Mouse (Mus musculus) adrenal gland, postnatal 25 days (tissue): ENCODE data around the gene Gm43517. TPM values are rescaled to one million over a fixed set of nuclear protein-coding genes. Genes with fewer than 3 reads are reported as not detected.

Experiments used
- DNase-seq: peaks from one replicate; pipeline ENCODE4 v3.0.0; 2021; ENCODE audit warnings: mixed read lengths
- long read RNA-seq: library from polyadenylated mRNA; stranded (forward); transcript quantifications from one replicate; pipeline ENCODE4 v2.0.0, GENCODE M21; 2021
- total RNA-seq: library from RNA; stranded (reverse); gene quantifications from 2 replicates; pipeline ENCODE4 v1.2.3, GENCODE M21; 2021

Gene Gm43517
- total RNA-seq: not detected in 2 replicates
- long read RNA-seq: 0 reads

DNA sequence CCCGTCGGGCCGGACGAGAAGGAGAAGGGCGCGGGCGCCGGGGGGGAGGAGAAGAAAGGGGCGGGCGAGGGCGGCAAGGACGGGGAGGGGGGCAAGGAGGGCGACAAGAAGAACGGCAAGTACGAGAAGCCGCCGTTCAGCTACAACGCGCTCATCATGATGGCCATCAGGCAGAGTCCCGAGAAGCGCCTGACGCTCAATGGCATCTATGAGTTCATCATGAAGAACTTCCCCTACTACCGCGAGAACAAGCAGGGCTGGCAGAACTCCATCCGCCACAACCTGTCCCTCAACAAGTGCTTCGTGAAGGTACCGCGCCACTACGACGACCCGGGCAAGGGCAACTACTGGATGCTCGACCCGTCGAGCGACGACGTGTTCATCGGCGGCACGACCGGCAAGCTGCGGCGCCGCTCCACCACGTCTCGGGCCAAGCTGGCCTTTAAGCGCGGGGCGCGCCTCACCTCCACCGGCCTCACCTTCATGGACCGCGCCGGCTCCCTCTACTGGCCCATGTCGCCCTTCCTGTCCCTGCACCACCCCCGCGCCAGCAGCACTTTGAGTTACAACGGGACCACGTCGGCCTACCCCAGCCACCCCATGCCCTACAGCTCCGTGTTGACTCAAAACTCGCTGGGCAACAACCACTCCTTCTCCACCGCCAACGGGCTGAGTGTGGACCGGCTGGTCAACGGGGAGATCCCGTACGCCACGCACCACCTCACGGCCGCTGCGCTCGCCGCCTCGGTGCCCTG lies at the start of gene Gm43517:
Gene Gm43517 (plus strand): TSS at position 299 of the 755 bp plus-strand sequence.
- DNase-seq: no peak

DNA sequence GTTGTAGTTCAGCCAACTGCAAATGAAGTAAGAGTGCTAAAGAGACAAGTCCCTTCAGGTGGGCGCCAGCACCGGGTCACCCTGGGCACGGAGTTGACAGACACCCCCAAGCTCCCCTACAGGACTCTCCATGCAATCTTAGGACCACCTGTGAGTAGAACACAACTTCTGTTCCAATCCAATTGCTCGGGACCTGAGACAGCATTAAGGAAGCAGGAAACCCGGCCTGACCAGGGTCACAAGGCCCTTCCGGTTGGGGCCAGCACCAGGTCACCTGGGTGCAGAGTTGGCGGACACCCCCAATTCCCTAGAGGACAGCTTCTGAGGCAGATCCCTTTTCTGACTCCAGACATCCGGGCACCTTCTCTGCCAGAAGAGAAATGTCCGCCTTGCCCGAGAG lies 35.3 kb upstream of the Gm43517 start:
- no peak for DNase-seq

DNA sequence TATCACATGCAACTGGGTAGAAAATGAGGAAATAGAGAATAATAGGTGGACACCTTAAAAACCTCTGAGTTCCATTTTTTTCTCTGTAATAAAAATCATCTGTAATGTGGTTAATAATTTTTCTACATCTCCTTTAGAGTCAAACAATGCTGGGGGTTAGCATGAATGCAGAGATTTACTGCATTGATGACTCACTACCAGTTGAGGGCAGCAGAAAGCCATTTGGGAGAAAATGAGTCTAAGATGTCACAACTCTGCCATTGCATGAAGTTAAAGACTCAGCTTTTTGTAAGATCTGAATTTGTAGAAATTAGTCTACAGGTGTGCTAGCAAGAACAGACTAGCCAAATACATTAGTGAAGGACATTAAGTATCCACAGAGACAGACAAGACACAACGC lies 16.0 kb upstream of the Gm43517 start:
- DNase-seq: no peak

DNA sequence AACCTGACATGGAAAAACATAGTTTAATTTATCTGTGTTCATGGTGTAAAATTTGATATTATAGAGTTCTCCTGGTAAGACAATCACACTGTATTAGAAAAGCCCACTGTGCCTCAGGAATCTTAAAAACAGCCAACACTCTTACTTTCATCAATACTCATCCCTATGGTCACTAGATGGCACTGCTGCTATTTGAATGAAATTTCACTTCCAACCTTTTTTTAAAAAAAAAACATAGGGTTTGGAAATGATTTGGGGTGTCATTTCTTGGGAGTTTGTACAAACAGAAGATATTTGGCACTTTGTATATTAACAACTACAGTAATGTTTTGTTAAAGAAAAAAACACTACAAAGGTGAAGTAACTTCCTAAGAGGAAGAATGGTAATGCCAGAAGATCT lies 12.8 kb upstream of the Gm43517 start:
- DNase-seq: no peak

DNA sequence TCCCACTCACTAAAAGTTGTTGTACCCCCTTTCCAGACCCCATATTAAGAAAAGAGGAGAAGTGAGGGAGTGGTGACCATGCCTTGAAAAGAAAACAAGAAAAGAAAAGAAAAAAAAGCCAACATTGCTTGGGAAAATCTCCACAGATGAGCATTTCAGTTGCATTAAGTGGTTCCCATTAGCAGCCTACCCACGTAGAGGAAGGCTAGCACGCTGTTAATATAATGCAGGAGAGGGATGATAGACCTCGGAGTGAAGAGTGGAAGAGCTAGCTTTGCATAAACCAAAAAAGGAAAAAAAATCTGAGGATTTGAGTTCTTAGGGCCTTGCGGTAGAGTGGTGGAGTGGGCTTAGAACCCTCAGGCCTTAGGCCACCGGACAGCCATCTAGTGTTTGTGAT lies 11.8 kb upstream of the Gm43517 start:
- DNase-seq: no peak

DNA sequence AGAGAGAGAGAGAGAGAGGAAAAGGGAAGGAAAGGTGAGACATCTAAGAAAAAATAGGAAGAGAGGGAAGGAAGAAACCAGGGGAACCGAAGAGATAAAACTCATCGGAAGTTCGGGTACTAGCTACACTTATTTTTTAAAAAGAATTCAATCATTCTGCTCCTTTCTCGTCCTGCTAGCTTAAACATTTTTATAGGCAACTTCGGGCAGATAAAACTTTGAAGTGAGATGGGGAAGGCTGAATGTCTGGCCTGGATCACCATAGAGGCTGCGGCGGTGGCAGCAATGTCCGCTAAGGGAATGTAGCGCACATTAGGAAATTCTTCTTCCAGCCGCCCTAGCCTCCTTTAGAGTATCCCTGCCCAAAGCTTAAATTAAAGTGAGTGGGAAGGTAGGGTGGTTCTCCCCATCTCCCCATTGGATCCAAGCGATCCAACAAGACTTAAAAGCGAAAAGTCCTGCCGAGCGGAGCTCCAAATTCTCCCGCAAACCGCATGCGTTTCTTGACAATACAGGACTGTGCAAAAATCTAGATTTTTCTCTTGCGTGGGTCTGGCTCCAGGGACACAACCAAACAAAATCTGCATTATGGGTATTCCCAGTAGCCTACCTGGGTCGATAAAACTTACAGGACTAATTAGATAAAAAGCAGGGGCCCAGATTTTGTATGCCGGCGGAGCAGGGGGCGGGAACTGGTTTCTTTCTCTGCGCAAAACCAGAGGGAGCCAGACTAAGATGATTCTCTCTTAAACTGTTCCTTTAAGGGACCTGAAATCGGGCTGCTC lies 11.0 kb upstream of the Gm43517 start:
- DNase-seq: no peak

DNA sequence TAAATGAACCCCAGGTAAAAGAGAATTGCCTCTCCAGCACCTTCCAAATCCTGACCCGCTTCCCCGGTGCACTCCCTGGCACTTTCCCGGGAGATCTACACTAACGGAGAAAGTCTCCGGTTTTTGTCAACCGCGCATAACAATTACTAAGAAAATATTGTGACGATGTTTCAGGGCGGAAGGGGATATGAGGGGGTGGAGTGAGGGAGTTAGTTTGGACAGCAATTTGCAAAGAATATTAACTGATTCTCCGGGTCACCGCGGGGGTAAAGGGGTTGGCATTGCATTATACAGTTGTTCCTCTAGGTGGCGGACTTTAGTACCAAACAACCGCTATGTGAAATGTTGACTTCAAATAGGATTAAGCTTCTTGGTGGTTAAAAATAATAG lies 10.4 kb upstream of the Gm43517 start:
- DNase-seq: no peak

DNA sequence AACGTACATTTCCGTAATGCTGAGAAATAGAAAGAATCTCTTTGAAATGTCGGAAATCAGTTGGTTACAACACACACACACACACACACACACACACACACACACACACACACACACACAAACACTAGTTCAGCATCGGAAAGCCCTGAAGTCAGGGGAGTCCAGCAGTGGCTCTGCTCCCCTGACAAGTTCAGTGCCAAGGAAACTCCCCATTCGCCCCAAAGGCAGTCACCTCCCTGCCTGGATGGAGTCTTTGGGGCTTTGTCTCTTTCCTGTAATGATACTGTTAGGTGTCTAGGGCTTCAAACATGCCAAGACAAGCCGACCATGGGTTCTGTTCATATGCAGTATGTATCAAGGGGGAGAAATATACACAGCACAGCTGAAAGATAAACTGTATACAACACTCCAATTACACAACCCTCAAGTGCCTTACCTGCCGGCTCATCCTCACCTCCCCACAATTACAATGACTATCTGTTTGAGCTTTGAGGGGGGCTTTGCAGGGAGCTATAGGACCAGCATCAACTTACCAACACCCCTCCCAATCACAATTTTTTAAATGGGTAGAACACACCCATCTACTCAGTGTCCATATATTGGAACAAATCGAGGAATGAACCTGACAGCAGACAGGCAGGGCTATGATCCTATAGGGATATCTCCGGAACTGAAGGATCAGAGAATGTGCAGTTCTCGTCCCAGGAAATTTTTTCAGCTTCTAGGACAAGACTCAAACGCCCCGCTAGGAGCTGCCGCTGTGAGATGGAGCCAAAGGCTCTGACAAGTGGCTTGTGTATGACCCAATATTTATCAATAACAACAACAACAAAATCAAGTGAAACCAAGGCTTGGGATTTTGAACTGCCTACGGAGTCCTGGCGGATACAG lies 9.3 kb upstream of the Gm43517 start:
- no peak for DNase-seq

DNA sequence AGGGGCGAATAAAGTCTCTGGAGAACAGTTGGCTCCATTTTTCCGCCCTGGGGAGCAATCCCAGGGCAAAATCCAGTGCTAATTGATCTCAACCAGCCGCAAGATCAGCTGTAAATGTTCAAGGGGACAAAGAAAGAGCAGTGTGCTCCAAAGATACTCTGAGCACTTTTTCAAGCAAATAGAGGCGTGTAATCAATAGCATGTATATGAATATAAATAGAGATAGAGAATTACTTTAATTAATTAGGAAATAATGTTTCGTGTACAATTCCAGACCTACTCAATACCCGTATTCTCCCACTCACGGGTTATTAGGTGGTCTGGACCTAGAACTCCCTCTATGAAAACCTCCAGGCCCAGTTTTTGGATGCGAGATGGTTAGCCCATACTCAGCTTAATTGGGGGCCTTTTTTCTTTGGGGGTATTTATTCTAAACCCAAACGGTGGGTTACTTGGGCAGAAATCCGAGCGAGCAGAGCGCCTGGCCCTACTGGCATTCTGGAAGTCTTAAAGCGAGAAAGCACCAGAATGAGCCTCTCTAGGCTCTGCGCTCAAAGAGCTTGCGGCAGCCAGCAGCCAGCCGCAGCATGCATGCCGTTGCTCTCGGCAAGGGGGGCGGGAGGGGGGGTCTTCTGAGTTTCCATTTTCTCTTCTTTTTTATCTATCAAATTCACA lies 8.5 kb upstream of the Gm43517 start:
- no peak for DNase-seq

DNA sequence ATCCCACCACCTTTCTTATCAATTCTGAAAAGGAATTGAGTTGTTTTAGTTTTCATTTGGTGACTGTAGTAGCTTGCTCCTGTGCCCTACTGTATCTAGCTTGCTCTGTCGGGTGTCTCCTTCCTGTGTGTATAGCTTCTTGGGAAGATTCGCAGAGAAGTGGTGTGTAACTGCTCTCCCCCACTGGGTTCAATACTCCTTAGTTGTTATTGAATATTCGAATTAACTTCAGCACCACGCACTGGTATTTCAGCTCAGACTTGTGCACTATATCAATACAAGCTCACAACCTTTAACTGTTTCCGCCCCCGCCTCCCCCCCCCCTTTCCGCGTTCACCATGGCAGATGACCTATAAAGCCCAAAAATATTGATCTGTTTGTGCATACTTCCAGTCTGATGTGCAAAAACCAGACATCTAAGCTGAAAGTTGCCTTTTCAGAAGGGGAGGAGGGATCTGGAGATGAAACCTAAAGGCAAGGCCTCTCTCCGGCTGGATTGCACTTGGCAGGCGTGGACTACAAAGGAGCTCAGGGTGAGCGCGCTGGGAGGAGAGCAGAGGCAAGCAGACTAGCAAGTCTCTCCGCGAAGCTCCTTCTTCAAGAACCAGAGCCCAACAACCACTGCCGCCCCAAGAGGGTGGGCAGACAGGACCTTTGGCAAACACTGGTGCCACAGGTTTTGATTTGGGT lies 7.5 kb upstream of the Gm43517 start:
- DNase-seq: no peak

DNA sequence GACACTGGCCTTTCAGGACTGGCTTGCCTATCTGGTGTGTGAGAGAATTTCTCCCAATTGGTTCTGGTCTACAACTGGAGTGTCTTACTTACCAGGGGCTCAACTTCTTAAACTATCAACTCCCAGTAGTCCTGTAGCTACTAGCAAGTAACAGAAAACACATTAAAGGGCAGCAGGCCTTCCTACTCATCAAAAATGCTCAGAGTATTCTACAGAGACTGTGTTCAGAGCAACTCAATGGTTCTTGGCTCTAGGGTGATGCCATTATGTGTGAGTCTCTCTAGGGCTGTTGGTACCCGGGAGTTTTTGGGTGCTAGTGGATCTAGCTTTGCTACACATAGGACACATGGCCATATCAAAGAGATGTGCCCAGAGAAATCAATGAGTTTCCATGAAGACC lies 6.1 kb upstream of the Gm43517 start:
- DNase-seq: no peak

DNA sequence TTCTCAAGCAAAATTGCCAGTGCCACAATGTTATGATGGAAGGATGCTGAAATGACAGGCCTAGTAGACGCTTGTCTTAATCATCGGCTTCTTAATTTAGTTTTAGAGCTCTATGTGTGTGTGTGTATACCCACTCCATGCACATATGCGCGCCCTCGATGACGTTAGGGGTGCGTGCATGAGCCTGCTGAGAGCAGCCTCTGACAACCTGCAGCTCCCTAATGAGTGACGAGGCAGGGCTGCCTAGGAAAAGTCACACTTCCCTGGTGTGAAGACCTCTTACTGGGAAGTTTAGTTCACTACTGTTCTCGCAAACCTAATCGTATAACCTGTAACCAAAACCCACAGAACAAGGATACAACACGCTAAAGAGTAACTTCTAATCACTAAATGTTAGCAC lies 5.5 kb upstream of the Gm43517 start:
- DNase-seq: no peak

DNA sequence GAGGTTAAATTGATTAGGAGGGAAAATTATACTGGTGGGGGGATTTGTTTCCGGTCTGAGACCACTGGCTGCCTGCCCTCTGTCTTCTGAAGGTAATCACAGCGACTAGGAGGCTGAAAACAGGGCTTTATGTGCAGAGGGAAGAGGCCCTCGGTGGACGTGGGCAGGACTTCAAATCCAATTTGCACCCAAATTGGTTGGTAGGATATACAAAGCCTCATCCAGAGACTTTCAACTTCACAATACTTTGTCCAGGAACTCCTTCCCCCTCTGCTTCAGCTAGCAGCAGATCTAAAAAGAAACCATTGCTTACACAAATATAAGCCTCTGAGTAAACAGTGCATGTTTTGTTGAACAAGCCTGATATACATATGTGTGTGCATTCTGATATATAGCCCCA lies 4.5 kb upstream of the Gm43517 start:
- DNase-seq: no peak

DNA sequence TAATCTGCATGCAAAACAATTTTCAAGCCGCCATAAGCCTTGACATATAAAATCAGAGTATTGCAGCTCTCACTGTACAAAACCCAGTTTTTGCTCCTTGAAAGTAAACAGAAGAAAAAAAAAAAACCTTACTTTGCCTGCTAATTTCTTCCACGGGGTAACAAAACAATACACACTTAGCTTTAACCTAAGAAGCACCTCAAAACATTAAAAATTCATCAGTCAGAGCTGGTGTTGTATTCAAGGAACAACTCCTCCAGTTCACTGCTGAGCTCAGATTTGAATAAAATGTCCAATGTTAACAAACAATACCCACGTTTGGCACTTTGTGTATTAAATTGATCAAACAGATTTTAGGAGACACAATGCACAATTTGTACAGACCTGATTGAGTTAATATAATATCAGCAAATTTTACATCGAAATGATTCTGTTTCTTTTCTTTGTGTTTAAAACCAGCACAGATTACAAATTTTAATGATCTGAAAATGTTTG lies 3.9 kb upstream of the Gm43517 start:
- no peak for DNase-seq

DNA sequence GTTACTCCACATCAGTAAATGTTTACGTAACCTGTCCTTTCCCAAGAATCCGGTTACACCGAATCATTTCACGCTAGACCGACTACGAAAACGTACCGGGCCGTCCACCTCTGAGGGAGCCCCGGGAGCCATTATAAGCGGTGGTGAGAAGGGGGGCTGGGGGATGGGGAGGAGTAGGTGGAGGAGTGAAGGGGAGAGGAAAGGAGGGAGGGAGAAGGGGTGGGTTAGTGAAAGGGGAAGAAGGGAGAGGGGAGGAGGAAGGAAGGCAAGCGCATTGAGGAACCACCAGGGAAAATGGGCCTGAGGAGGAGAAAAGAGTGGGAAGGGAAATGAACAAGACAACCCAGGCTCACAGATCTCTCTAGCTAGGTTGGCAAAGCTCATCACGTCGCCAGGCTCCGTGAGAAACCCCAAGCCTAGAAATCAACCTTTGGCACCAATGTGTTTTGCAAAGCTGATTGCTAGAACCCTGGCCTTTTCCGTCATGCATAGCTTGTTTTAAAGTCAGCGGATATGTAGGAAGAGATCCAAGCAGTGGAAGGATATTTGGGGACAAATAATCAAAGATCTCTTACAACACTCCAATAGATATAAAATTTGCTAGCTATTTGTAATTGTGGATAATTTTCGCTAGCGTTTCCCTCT lies 3.1 kb upstream of the Gm43517 start:
- no peak for DNase-seq

DNA sequence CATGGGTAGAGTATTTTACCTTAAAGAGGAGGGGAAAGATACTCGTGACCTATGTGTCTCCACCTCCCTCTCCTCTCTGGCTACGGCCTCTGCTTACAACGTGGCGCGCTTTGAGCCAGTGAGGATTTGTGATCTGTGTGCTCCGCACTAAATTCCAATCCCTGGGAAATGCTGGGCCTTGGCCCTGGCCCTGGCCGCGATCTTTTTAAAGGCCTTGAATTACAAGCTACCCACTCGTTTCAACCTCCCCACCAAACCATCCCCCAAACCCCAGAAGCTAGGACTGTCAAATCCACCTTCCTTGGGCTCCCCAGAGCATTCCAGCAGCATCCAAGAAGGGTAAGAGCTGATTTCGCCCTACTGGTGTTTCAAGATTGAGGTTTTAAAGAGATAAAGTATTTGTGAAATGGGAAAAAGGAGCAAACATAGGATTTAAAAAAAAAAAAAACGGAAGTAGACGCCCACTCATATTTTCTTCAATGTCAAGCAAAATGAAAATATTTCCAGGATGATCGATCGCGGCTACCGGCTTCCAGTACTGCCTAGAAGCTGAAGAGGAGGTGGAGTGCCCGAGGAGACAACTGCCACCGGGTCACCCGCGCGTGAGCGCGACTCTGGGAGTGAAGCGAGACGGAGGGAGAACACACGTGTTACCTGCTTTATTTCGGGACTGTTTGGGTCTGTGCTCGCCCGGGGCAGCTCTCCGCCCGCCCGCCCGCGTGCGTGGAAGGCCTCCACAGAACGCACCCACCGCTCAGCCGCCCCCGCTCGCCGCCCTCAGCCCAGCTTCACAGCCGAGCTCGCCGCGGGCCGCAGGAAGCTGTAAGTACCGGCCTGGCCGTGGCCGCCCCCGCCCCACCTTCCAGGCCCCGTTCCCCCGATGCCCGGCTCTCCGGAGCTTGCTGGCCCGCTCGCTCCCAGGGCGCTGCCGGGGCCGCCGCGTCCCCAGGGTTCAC lies 2.1 kb upstream of the Gm43517 start, which contains the start of gene Foxg1:
Gene Foxg1 (plus strand): TSS at position 96 of the 956 bp plus-strand sequence.
- no peak for DNase-seq

DNA sequence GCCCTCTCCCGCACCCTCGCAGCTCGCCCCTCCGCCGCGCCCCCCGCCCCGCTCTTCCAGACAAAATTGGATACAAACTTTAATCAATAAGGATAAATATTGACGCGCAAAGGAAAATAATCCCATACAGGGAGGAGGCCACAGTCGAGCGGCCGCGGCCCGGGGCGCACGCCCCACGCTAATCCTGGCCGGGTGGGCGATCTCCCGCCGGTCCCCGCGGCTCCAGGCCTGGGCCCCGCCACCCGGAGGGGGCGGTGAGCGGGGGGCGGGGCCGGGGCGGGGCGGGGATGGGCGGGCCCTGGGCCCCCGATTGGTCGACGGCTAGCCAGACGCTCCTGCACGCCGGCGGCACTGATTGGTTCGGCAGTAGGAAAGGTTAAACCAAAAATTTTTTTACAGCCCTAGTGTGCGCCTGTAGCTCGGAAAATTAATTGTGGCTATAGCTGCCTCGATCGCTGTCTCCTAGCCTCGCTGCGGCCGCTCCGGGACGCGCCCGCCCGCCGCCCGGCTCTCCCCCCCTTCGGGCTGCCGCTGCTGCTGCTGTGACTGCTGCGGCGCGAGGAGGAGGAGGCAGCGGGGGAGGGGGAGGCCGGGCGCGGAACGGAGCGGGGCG lies 1.3 kb upstream of the Gm43517 start:
- no peak for DNase-seq

DNA sequence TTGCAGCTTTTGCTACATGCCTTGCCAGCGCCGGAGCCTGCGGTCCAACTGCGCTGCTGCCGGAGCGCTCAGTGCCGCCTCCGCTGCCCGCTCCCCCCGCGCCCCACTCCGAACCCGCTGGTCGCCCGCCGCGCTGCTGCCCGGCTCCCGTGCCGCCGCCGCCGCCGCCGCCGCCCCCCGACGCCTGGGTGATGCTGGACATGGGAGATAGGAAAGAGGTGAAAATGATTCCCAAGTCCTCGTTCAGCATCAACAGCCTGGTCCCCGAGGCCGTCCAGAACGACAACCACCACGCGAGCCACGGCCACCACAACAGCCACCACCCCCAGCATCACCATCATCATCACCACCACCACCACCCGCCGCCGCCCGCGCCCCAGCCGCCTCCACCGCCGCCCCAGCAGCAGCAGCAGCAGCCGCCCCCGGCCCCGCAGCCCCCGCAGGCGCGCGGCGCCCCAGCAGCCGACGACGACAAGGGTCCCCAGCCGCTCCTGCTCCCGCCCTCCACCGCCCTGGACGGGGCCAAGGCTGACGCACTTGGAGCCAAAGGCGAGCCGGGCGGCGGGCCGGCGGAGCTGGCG lies 589 bp upstream of the Gm43517 start:
- no peak for DNase-seq

DNA sequence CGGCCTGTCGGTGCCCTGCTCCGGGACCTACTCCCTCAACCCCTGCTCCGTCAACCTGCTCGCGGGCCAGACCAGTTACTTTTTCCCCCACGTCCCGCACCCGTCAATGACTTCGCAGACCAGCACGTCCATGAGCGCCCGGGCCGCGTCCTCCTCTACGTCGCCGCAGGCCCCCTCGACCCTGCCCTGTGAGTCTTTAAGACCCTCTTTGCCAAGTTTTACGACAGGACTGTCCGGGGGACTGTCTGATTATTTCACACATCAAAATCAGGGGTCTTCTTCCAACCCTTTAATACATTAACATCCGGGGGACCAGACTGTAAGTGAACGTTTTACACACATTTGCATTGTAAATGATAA lies 637 bp downstream of the Gm43517 start:
- DNase-seq: no peak
